Mouse (Mus musculus) kidney, embryonic 15.5 days (tissue): ENCODE results near the gene Spred1. TPM values are rescaled to one million over a fixed set of nuclear protein-coding genes. Genes with fewer than 3 reads are reported as not detected.

Experiments
- ATAC-seq: fragments of 200-750 bp; cut with Nextera tagmentation; replicated peaks from 2 replicates; pipeline ENCODE4 v1.8.0; 2017; ENCODE audit warnings: moderate TSS enrichment; ENCODE audit not compliant: low FRiP score
- H3K27ac ChIP-seq: fragments of 300-500 bp; sonication (generic); 2 replicates; pipeline ENCODE4 v1.5.1; 2015; ENCODE audit warnings: mild to moderate bottlenecking, inconsistent platforms
- H3K27me3 ChIP-seq: fragments of 300-500 bp; sonication (generic); 2 replicates; pipeline ENCODE4 v1.6.1; 2015; ENCODE audit warnings: inconsistent platforms
- H3K36me3 ChIP-seq: fragments of 300-500 bp; sonication (generic); 2 replicates; pipeline ENCODE4 v1.6.1; 2015; ENCODE audit warnings: inconsistent platforms
- H3K4me1 ChIP-seq: fragments of 300-500 bp; sonication (generic); 2 replicates; pipeline ENCODE4 v1.6.1; 2015; ENCODE audit warnings: inconsistent platforms
- H3K4me2 ChIP-seq: fragments of 300-500 bp; sonication (generic); 2 replicates; pipeline ENCODE4 v1.6.1; 2015; ENCODE audit warnings: moderate library complexity, mild to moderate bottlenecking, inconsistent platforms
- H3K4me3 ChIP-seq: fragments of 300-500 bp; sonication (generic); replicated peaks from 2 replicates; pipeline ENCODE4 v1.5.1; 2015; ENCODE audit warnings: mild to moderate bottlenecking, inconsistent platforms
- H3K9ac ChIP-seq: fragments of 300-500 bp; sonication (generic); 2 replicates; pipeline ENCODE4 v1.6.1; 2015; ENCODE audit warnings: mild to moderate bottlenecking, inconsistent platforms
- H3K9me3 ChIP-seq: fragments of 300-500 bp; sonication (generic); replicated peaks from 2 replicates; pipeline ENCODE4 v1.6.1; 2016; ENCODE audit warnings: inconsistent platforms
- WGBS: fragments of 180-500 bp; shearing (Covaris S2); methylation state at CpG from one replicate; pipeline ENCODE4 v1.1.7; 2015; ENCODE audit warnings: mixed read lengths; 5-methylcytosine and 5-hydroxymethylcytosine counted together
- polyA plus RNA-seq: library from polyadenylated mRNA; unstranded; fragments of >200 nt; fragmentation: Nextera tagmentation; extraction: Ambion mirVana; gene quantifications from 2 replicates; pipeline ENCODE4 v1.2.1, GENCODE M21; 2015

Spred1 gene
- polyA plus RNA-seq, 1 experiment from 2014 or later = 12.1 TPM

GRCm38 (mm10) chr2:117099316-117099715, 21.9 kb upstream of the Spred1 start:
- Histone ChIP-seq H3K9ac (no peak overlapping the region), H3K4me1 (no peaks in the 10 kb centered on the region; the same call in 1 of the 2 replicates), H3K36me3 (no peaks in the 10 kb centered on the region), H3K27me3 (0 out of 2 replicates have a peak, but pooled peaks cover 3% of the 10 kb centered on the region), H3K4me2 (no peak overlapping the region), H3K9me3 (no peaks in the 10 kb centered on the region), H3K27ac (no peak overlapping the region), H3K4me3 (no peak overlapping the region)
- ATAC-seq = no peak
- WGBS = 57% methylated on average over 10 of the region's 10 CpGs

GRCm38 (mm10) chr2:117103461-117103860, 17.7 kb upstream of the Spred1 start:
- Histone ChIP-seq H3K9me3 (no peaks in the 10 kb centered on the region), H3K27me3 (0 out of 2 replicates have a peak, but pooled peaks cover 3% of the 10 kb centered on the region), H3K9ac (no peak overlapping the region), H3K36me3 (no peaks in the 10 kb centered on the region), H3K4me2 (no peak overlapping the region), H3K4me3 (no peak overlapping the region), H3K27ac (no peak overlapping the region), H3K4me1 (peaks cover 5% of the 10 kb centered on the region; the same call in 1 of the 2 replicates)
- 22% methylated on average over 4 of the region's 4 CpGs for WGBS
- no peak for ATAC-seq

- no peak overlapping the region for H3K4me2 ChIP-seq
- no peak for ATAC-seq
- no peak overlapping the region for H3K9ac ChIP-seq
- no peak overlapping the region for H3K4me3 ChIP-seq
- no peak overlapping the region for H3K27ac ChIP-seq
- H3K4me1 ChIP-seq = peaks cover 5% of the 10 kb centered on the region; the same call in 1 of the 2 replicates
- no peaks in the 10 kb centered on the region for H3K9me3 ChIP-seq
- no peaks in the 10 kb centered on the region for H3K27me3 ChIP-seq
- H3K36me3 ChIP-seq = no peaks in the 10 kb centered on the region
- WGBS = 69% methylated on average over 7 of the region's 7 CpGs
These were observed 15.8 kb upstream of the Spred1 start for GRCm38 (mm10) chr2:117105407-117105806.

GRCm38 (mm10) chr2:117108059-117108458, 13.1 kb upstream of the Spred1 start:
- H3K9ac ChIP-seq = no peak overlapping the region
- WGBS = 50% methylated on average over 4 of the region's 4 CpGs
- no peaks in the 10 kb centered on the region for H3K27me3 ChIP-seq
- no peaks in the 10 kb centered on the region for H3K36me3 ChIP-seq
- no peak overlapping the region for H3K4me2 ChIP-seq
- H3K4me3 ChIP-seq = no peak overlapping the region
- no peaks in the 10 kb centered on the region for H3K9me3 ChIP-seq
- H3K4me1 ChIP-seq = peaks cover 5% of the 10 kb centered on the region; the same call in 1 of the 2 replicates
- ATAC-seq = no peak
- H3K27ac ChIP-seq = no peak overlapping the region

- Histone ChIP-seq H3K4me1 (peaks cover 13% of the 10 kb centered on the region), H3K27me3 (no peaks in the 10 kb centered on the region), H3K9me3 (no peaks in the 10 kb centered on the region), H3K4me3 (no peak overlapping the region), H3K36me3 (no peaks in the 10 kb centered on the region), H3K4me2 (no peak overlapping the region), H3K27ac (no peak overlapping the region), H3K9ac (no peak overlapping the region)
- WGBS = 58% methylated on average over 2 of the region's 2 CpGs
- no peak for ATAC-seq
These were observed 11.9 kb upstream of the Spred1 start for GRCm38 (mm10) chr2:117109296-117109695.

GRCm38 (mm10) chr2:117110355-117110866, 10.8 kb upstream of the Spred1 start:
- Histone ChIP-seq H3K36me3 (no peaks in the 10 kb centered on the region), H3K4me3 (no peak overlapping the region), H3K4me1 (peaks cover 16% of the 10 kb centered on the region), H3K27me3 (no peaks in the 10 kb centered on the region), H3K4me2 (no peak overlapping the region), H3K9me3 (no peaks in the 10 kb centered on the region), H3K9ac (no peak overlapping the region), H3K27ac (no peak overlapping the region)
- WGBS = 91% methylated on average over 6 of the region's 6 CpGs
- no peak for ATAC-seq

GRCm38 (mm10) chr2:117113262-117113661, 7.9 kb upstream of the Spred1 start:
- Histone ChIP-seq H3K9me3 (no peaks in the 10 kb centered on the region), H3K4me2 (no peak overlapping the region), H3K4me1 (peaks cover 12% of the 10 kb centered on the region), H3K36me3 (no peaks in the 10 kb centered on the region), H3K4me3 (no peak overlapping the region), H3K27me3 (no peaks in the 10 kb centered on the region), H3K27ac (0 out of 2 replicates have a peak overlapping the region, but pooled peaks have one; percentile 59), H3K9ac (no peak overlapping the region)
- no peak for ATAC-seq
- WGBS = 73% methylated on average over 2 of the region's 2 CpGs

GRCm38 (mm10) chr2:117113762-117114161, 7.4 kb upstream of the Spred1 start:
- ATAC-seq = peak; percentile 64; the same call in 1 of the 2 replicates
- Histone ChIP-seq H3K27me3 (no peaks in the 10 kb centered on the region), H3K36me3 (no peaks in the 10 kb centered on the region), H3K27ac (peak overlapping the region; percentile 59), H3K9ac (no peak overlapping the region), H3K9me3 (no peaks in the 10 kb centered on the region), H3K4me3 (no peak overlapping the region), H3K4me2 (peak overlapping the region; percentile 25; the same call in 1 of the 2 replicates), H3K4me1 (peaks cover 11% of the 10 kb centered on the region)
- 27% methylated on average over 4 of the region's 4 CpGs for WGBS

GRCm38 (mm10) chr2:117118516-117118915, 2.7 kb upstream of the Spred1 start:
- Histone ChIP-seq H3K4me1 (peaks cover 22% of the 10 kb centered on the region), H3K4me2 (no peak overlapping the region), H3K9ac (no peak overlapping the region), H3K36me3 (no peaks in the 10 kb centered on the region), H3K9me3 (no peaks in the 10 kb centered on the region), H3K4me3 (no peak overlapping the region), H3K27me3 (no peaks in the 10 kb centered on the region), H3K27ac (no peak overlapping the region)
- 66% methylated on average over 2 of the region's 2 CpGs for WGBS
- ATAC-seq = no peak

GRCm38 (mm10) chr2:117119291-117120245, 1.6 kb upstream of the Spred1 start:
- peak overlapping the region; percentile 70 for H3K4me2 ChIP-seq
- no peaks in the 10 kb centered on the region for H3K27me3 ChIP-seq
- no peaks in the 10 kb centered on the region for H3K36me3 ChIP-seq
- H3K4me1 ChIP-seq = peaks cover 16% of the 10 kb centered on the region
- ATAC-seq = peak; percentile 58
- WGBS = 6% methylated on average over 30 of the region's 30 CpGs
- peak overlapping the region; percentile 95 for H3K4me3 ChIP-seq
- H3K9me3 ChIP-seq = no peaks in the 10 kb centered on the region
- H3K27ac ChIP-seq = peak overlapping the region; percentile 99
- H3K9ac ChIP-seq = peak overlapping the region; percentile 97

- under 1% methylated on average over 72 of the region's 101 CpGs for WGBS
- Histone ChIP-seq H3K4me3 (peak overlapping the region; percentile 95), H3K9ac (peak overlapping the region; percentile 97), H3K36me3 (no peaks in the 10 kb centered on the region), H3K27me3 (no peaks in the 10 kb centered on the region), H3K9me3 (no peaks in the 10 kb centered on the region), H3K27ac (peak overlapping the region; percentile 99), H3K4me1 (peaks cover 18% of the 10 kb centered on the region), H3K4me2 (peak overlapping the region; percentile 70)
- peak; percentile 84 for ATAC-seq
These were observed 645 bp upstream of the Spred1 start for GRCm38 (mm10) chr2:117120246-117121211.
